Mouse (Mus musculus) heart, postnatal 0 days (tissue): ENCODE data around the gene Oas1a.

Source experiments
- CTCF ChIP-seq: IDR thresholded peaks from 2 replicates; pipeline ENCODE4 v1.5.1; 2016; ENCODE audit warnings: antibody characterized with exemption, control low read depth, low read depth
- EP300 ChIP-seq: IDR thresholded peaks from 2 replicates; pipeline ENCODE4 v1.6.1; 2016; ENCODE audit warnings: antibody characterized with exemption, low read depth

GRCm38 (mm10) chr5:120952242-120952770 is 45.0 kb upstream of the Oas1a start:
- TF ChIP-seq CTCF (no peak), EP300 (no peak)
